Mouse (Mus musculus): ENCODE measurements around the gene Dppa5a. TPM values are rescaled to one million over a fixed set of nuclear protein-coding genes. Genes with fewer than 3 reads are reported as not detected.
"Not testable (repeated sequence)": the region's sequence is repeated elsewhere in the genome, so short reads cannot be mapped to it uniquely, and the experiment has no call there.

The Dppa5a gene
- 0.18 TPM in 1 of 2 replicates, not detected in the other for polyA plus RNA-seq (2012; rRNA removed)

- DNase-seq (ENCODE audit: extremely low spot score in 1 of 2, low spot score in 1 of 2), result not testable (repeated sequence)
Observed at GRCm38 (mm10) chr9:78367959-78368358, at the start of gene Dppa5a. Dppa5a (minus strand) TSS chr9:78368177.

DNA sequence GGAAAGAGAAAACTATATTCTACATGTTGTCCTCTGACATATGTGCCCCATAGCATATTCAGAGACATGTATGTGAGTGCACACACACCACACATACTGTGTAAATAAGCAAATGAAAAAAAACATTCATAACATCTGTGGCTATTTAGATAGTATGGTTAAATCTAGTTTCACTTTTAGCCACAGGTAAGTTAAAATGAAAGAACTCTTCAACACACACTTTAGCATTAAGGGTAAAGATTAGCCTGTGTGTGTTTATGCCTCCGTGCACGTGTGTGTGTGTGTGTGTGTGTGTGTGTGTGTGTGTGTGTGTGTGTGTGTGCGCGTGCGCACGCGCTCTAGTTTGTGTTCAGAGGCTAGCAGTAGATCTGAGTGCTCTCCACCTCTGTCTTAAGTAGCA is 33.6 kb upstream of the Dppa5a start:
- DNase-seq (ENCODE audit: extremely low spot score in 1 of 2, low spot score in 1 of 2), result no peak

DNA sequence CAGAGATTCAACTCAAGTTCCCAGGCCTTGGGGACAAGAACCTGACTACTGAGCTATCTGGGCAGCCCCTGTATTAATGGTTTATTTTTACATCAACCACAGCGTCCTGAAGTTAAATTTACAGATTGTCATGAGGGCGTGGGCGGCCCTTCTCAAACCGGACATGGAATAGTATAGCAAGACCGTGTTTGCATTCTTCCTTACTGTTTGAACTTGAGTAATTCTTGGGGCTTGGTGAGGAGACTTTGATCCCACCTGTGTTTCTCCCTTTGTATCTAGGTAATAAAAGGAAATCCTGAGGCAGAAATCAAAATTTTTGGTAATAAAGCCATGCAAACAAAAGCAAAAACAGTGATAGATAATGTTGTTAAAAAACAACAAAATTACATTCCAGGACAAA is 32.6 kb upstream of the Dppa5a start:
- no peak for DNase-seq (ENCODE audit: extremely low spot score in 1 of 2, low spot score in 1 of 2)

DNA sequence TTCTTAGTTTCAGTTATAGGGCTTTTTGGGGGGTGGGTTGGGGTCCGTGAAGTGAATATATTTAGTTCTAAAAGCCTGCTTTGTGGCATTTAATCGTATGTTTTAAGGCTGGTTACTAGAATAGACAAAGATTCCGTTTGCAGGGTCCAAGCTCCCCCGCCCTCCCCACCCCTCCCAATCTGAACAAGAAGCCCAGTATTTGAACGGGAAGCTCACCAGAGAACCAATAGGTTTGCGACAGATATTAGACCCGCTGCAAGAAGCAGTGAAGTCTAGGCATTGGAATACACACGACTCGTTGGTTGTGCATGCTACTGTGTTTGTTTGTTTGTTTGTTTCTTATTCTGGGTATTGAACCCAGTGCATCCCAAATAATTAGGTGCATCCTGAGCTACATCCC is 28.5 kb upstream of the Dppa5a start:
- no peak for DNase-seq (ENCODE audit: extremely low spot score in 1 of 2, low spot score in 1 of 2)

GRCm38 (mm10) chr9:78395630-78396351 is 27.8 kb upstream of the Dppa5a start, which contains the start of gene Ddx43:
Ddx43 (plus strand) TSS chr9:78395777.
- peak in 1 of 2 experiments; percentile 17 for DNase-seq (ENCODE audit: extremely low spot score in 1 of 2, low spot score in 1 of 2)

DNA sequence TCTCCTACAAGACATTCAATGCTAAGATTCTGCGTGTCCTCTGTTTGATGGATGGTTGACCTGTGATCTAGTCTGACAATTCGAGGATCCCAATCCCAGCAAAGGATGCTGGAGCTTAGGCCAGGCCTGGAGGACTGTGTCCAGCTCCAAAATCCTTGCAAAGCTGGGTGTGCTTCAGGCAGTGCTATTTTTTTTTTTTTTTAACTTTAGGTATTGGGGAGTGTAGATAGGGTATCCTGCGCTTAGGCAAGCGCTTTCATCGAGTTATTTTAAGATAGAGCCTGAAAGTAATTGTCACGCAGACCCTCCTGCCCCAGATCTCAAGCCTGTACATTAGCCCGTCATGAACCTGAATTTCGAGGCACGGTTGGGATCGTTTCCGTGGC is 27.3 kb upstream of the Dppa5a start:
- no peak for DNase-seq (ENCODE audit: extremely low spot score in 1 of 2, low spot score in 1 of 2)

DNA sequence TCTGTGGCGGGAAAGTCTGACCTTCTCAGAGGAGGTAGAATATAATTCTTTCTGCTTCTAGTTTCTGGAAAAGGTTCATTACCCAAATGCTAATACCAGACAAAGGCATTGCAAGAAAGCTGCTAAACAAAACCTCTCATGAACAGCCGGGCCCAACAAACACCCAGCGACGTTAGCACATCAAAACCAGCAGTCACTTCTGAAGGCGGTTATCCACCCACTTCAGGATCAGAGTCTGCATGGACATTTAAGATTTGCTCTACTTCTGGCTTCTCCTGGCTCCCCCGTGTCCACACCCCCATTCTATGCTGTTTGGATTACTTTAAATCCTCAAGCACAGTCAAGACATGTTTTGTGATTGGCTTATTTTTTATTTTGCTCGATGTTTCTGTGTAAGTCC is 26.6 kb upstream of the Dppa5a start:
- DNase-seq (ENCODE audit: extremely low spot score in 1 of 2, low spot score in 1 of 2), result peak in 1 of 2 experiments; percentile 9

- no peak for DNase-seq (ENCODE audit: extremely low spot score in 1 of 2, low spot score in 1 of 2)
Observed at GRCm38 (mm10) chr9:78393741-78394140, 25.8 kb upstream of the Dppa5a start.

- DNase-seq (ENCODE audit: extremely low spot score in 1 of 2, low spot score in 1 of 2), result no peak
Observed at GRCm38 (mm10) chr9:78389981-78390380, 22.0 kb upstream of the Dppa5a start.

- no peak for DNase-seq (ENCODE audit: extremely low spot score in 1 of 2, low spot score in 1 of 2)
Observed at GRCm38 (mm10) chr9:78386947-78387346, 19.0 kb upstream of the Dppa5a start.

DNA sequence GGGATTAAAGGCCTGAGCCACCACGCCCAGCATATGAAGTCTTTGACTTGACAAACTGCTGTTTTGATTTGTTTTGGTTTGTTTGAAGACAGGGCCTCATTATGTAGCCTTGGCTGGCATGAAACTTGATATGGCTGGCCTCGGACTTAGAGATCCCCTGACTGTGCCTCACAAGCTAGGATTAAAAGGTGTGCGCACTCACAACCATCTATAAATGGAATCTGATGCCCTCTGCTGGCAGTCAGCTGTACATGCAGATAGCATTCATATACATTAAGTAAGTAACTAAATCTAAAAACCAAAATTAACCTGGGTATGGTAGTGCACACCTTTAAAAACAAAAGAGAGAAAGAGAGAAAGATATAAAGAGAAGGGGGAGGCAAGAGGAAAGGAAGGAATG is 17.9 kb upstream of the Dppa5a start:
- no peak for DNase-seq (ENCODE audit: extremely low spot score in 1 of 2, low spot score in 1 of 2)

- no peak for DNase-seq (ENCODE audit: extremely low spot score in 1 of 2, low spot score in 1 of 2)
Observed at GRCm38 (mm10) chr9:78378113-78378785, 10.3 kb upstream of the Dppa5a start, which contains the start of gene Ooep. Ooep (minus strand) TSS chr9:78378725.

DNA sequence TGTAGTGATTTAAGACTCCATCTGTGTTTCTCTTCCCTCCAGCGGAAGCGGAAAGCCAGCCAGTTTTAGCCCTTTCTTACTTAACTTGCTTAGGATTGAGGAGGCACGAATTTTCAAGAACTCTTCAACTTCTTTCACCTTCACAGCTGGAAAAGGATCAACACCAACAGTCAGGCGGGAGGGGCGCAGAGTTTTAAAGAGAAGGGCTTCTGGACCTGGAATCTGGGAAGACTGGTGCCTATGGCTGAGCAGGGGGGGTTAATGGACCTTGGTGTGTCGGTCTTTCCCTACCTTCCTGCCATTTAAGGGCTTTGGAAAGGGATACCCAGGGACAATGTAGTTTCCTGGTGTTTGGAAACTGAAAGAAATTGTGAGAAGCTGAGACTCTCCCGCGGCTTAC is 9.6 kb upstream of the Dppa5a start:
- DNase-seq (ENCODE audit: extremely low spot score in 1 of 2, low spot score in 1 of 2), result no peak

- no peak for DNase-seq (ENCODE audit: extremely low spot score in 1 of 2, low spot score in 1 of 2)
Observed at GRCm38 (mm10) chr9:78375486-78375885, 7.5 kb upstream of the Dppa5a start.

DNA sequence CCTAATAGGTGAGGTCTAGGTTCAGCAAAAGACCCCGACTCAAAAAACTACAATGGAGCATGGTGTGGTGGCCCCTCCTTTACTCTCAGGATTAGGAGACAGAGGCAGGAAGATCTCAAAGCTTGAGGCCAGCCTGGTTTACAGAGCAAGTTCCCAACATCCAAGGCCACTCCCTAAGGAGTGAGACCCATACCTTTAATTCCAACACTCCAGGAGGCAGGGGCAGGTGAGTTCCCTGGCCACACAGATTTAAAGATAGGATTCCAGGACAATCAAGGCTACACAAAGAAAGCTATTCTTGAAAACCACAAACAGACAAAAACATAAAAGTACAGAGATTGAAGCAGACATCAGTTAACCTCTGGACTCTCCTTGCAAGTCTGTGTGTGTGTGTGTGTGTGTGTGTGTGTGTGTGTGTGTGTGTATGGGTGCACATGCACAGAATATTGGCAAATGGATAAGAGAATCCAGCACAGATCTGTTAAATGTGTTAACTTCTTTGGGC is 7.0 kb upstream of the Dppa5a start:
- DNase-seq (ENCODE audit: extremely low spot score in 1 of 2, low spot score in 1 of 2), result no peak

DNA sequence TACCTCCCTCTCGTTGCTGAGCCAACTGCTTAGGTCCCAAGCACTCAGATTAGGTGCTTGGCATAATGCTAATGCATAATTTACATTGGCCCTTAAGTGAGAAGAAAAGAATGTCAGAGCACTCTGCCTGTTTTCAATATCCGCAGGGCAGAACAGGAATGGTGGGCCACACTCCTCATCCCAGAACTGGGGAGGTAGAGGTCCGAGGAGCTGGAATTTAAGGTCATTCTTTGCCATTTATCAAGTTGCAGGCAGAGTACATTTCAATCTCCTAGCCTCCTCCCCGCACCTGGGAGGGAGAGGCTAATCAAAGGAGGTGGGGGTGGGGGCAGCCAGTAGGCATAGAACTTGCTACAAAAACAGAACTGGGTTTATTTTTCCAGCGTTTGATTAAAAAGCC is 6.4 kb upstream of the Dppa5a start:
- DNase-seq (ENCODE audit: extremely low spot score in 1 of 2, low spot score in 1 of 2), result no peak

DNA sequence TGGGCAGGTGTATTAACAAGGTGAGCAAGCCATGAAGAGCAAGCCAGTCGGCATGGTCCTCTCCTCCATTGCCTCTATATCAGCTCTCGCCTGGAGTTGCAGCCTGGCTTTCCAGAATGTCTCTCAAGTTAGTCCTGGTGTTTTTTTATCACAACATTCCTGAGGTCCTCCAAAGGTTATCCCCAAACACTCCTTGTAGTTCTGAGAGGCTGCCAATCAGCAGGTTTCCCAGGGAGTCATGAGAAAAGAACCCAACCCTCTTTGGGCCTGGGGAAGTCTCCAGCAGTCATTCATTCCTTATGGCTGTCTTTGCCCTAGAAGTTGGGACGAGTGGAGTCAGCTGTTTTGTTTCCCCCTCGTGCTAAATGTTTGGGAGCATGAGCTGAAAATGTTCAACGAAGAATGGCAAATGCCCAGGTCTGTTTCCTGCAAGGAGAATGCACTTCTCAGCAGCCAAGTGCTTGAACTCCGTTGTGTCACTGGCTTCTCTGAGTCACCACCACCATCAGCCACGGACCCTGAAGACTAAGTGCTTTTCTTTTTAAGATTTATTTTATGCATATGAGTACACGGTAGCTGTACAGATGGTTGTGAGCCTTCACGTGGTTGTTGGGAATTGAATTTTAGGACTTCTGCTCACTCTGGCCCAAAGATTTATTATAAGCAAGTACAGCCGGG is 5.0 kb upstream of the Dppa5a start:
- no peak for DNase-seq (ENCODE audit: extremely low spot score in 1 of 2, low spot score in 1 of 2)

DNA sequence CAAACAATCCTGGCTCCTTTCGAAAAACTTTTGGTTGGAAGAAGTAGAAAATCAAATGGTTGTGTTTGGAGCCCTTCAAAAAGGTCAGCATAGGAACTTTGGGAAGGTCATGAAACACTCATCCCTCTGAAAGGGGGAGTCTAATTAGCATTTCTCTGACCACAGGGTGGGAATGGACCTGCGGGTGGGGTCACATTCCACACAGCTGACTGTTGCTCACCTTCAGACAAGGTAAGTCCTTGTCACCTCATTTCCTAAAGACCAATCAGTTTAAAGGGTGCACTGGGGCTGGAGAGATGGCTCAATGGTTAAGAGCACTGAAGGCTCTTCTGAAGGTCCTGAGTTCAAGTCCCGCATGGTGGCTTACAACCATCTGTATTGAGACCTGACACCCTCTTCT is 3.5 kb upstream of the Dppa5a start:
- no peak for DNase-seq (ENCODE audit: extremely low spot score in 1 of 2, low spot score in 1 of 2)

DNA sequence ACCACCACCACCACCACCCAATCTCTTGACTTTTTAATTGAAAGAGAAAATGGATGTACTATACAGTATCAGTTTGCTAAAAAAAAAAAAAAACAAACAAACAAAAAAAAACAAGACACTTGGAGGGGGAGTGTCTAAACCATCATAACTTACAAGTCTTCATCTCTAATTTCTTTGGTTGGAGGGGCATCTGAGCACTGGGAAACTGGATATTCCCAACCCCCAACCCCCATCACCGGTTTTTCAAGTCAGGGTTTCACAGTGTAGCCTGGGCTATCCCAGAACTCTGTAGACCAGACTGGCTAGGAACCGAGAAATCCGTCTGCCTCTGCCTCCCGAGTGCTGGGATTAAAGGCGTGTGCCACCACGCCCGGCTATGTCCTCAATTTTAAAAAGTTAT is 1.8 kb upstream of the Dppa5a start:
- DNase-seq (ENCODE audit: extremely low spot score in 1 of 2, low spot score in 1 of 2), result no peak

GRCm38 (mm10) chr9:78369349-78369748 is 1.4 kb upstream of the Dppa5a start:
- DNase-seq (ENCODE audit: extremely low spot score in 1 of 2, low spot score in 1 of 2), result no peak

DNA sequence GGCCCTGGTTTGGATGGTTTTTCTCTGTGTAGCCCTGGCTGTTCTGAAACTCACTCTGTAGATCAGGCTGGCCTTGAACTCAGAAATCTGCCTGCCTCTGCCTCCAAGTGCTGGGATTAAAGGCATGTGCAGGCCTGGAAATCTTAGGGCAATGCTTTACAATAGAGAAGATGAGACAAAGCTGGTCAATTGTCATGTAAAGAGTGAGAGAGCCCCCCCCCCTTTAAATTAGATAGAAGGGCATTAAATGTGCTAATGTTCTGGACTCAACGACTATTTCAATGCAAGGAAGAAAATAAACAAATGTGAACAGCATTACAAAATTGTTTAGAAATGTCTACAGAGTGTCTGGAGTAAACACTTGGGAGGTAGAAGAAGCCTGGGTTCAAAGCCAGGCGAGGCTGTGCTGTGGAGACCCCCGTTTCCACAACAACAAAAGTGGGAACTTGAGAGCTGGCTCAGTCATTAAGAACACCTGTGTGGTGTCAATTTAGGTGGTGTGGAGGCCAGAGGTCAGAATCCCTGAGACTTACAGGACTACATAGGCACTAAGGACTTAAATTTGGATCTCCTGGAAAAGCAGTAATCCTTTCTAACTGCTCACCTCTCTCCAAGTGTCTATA is 805 bp upstream of the Dppa5a start:
- DNase-seq (ENCODE audit: extremely low spot score in 1 of 2, low spot score in 1 of 2), result no peak

All from frontal cortex, adult 2 months (tissue).